Mouse (Mus musculus) liver, postnatal 0 days (tissue): Measurements from ENCODE around the gene Msrb3. TPM values are rescaled to one million over a fixed set of nuclear protein-coding genes. Genes with fewer than 3 reads are reported as not detected.
"Not testable (repeated sequence)": the region's sequence is repeated elsewhere in the genome, so short reads cannot be mapped to it uniquely, and the experiment has no call there.

Source experiments
- ATAC-seq: fragments of 200-750 bp; cut with Nextera tagmentation; 2 replicates; pipeline ENCODE4 v1.8.0; 2017; ENCODE audit warnings: mild to moderate bottlenecking, moderate library complexity
- DNase-seq: peaks from one replicate; pipeline ENCODE4 v3.0.0-alpha.2; 2016
- H3K27ac ChIP-seq: fragments of 300-500 bp; sonication (generic); 2 replicates; pipeline ENCODE4 v1.5.1; 2014; ENCODE audit warnings: antibody characterized with exemption, moderate library complexity, mild to moderate bottlenecking, low read depth
- H3K27me3 ChIP-seq: fragments of 300-500 bp; sonication (generic); 2 replicates; pipeline ENCODE4 v1.6.1; 2014; ENCODE audit warnings: low read length, control low read depth, mixed read lengths; ENCODE audit not compliant: insufficient read depth
- H3K36me3 ChIP-seq: fragments of 300-500 bp; sonication (generic); replicated peaks from 2 replicates; pipeline ENCODE4 v1.6.1; 2014; ENCODE audit warnings: mild to moderate bottlenecking, control low read depth, low read length, moderate library complexity, mixed read lengths; ENCODE audit not compliant: insufficient read depth
- H3K4me1 ChIP-seq: fragments of 300-500 bp; sonication (generic); 2 replicates; pipeline ENCODE4 v1.6.1; 2014; ENCODE audit warnings: antibody characterized with exemption, mild to moderate bottlenecking, control low read depth; ENCODE audit not compliant: insufficient read depth
- H3K4me2 ChIP-seq: fragments of 300-500 bp; sonication (generic); 2 replicates; pipeline ENCODE4 v1.6.1; 2014; ENCODE audit warnings: low read depth, mild to moderate bottlenecking, low read length, moderate library complexity, mixed read lengths
- H3K4me3 ChIP-seq: fragments of 300-500 bp; sonication (generic); 2 replicates; pipeline ENCODE4 v1.5.1; 2014; ENCODE audit warnings: low read depth, low read length
- H3K9ac ChIP-seq: fragments of 300-500 bp; sonication (generic); replicated peaks from 2 replicates; pipeline ENCODE4 v1.6.1; 2014; ENCODE audit warnings: mild to moderate bottlenecking, moderate library complexity
- H3K9me3 ChIP-seq: fragments of 300-500 bp; sonication (generic); 2 replicates; pipeline ENCODE4 v1.6.1; 2016; ENCODE audit warnings: mild to moderate bottlenecking, control low read depth, low read length, mixed read lengths
- CTCF ChIP-seq: sonication (generic); IDR thresholded peaks from 2 replicates; pipeline ENCODE4 v1.5.1; 2016; ENCODE audit warnings: antibody characterized with exemption, low read depth
- EP300 ChIP-seq: IDR thresholded peaks from 2 replicates; pipeline ENCODE4 v1.6.1; 2016; ENCODE audit warnings: antibody characterized with exemption, low read depth, mild to moderate bottlenecking
- WGBS: fragments of 180-500 bp; shearing (Covaris S2); extraction: QIAGEN DNeasy Blood & Tissue Kit; methylation state at CpG from one replicate; pipeline ENCODE4 v1.1.7; 2014; ENCODE audit not compliant: insufficient replicate concordance; 5-methylcytosine and 5-hydroxymethylcytosine counted together
- polyA plus RNA-seq: library from polyadenylated mRNA; unstranded; fragments of >200 nt; fragmentation: Nextera tagmentation; extraction: Ambion mirVana; gene quantifications from 2 replicates; pipeline ENCODE4 v1.2.1, GENCODE M21; 2015

Msrb3 gene
- polyA plus RNA-seq, 1 experiment from 2014 or later = 2.7 TPM

DNA sequence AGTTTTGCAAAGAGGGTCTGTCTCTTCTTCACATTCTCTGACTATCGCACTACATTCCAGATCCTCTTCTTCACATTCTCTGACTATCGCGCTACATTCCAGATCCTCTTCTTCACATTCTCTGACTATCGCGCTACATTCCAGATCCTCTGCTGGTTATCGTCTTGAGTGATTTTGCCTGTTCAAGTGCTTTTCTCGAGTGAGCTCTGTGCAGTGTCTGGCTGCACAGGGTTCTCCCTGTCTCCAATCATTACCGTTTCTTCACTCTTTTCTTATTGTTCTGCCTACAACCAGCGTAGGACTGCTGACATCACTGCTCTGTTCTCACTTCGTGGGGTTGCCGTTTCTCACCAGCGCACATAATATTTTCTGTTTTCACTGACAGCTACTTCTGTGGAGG is 138.2 kb downstream of the Msrb3 start:
- H3K9ac ChIP-seq = no peak overlapping the region
- H3K36me3 ChIP-seq = no peaks in the 10 kb centered on the region
- H3K4me3 ChIP-seq = no peak overlapping the region
- H3K27ac ChIP-seq = no peak overlapping the region
- DNase-seq (no peak), ATAC-seq (no peak)
- WGBS = 86% methylated on average over 12 of the region's 12 CpGs
- no peaks in the 10 kb centered on the region for H3K9me3 ChIP-seq
- H3K4me2 ChIP-seq = no peak overlapping the region
- no peaks in the 10 kb centered on the region for H3K27me3 ChIP-seq
- TF ChIP-seq CTCF (no peak), EP300 (no peak)
- H3K4me1 ChIP-seq = no peaks in the 10 kb centered on the region

DNA sequence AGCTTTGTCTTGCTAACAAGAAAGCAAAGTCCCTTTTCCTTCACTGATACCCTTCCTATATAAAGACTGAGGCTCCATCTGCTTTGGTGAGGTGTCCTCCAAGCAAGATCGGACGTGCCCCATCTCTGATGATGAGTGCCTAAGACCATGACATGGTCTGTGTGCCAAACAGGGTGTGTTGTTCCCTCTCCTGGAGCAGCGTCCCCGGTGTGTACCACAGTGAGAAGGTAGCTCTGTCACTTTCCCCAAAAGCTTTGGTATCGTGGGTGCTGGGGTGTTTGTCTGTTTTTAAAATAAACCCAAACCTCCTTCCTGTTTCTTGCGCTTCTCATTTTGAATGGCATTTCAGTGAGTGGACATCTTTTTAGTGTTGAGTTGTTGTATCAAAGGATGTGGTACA is 139.0 kb downstream of the Msrb3 start:
- no peaks in the 10 kb centered on the region for H3K4me1 ChIP-seq
- no peaks in the 10 kb centered on the region for H3K27me3 ChIP-seq
- whole genome bisulfite sequencing = 77% methylated on average over 6 of the region's 6 CpGs
- H3K27ac ChIP-seq = no peak overlapping the region
- no peak for ATAC-seq
- no peaks in the 10 kb centered on the region for H3K36me3 ChIP-seq
- no peak overlapping the region for H3K4me2 ChIP-seq
- no peak overlapping the region for H3K4me3 ChIP-seq
- no peaks in the 10 kb centered on the region for H3K9me3 ChIP-seq
- no peak overlapping the region for H3K9ac ChIP-seq
- TF ChIP-seq EP300 (no peak), CTCF (no peak)
- no peak for DNase-seq

GRCm38 (mm10) chr10:120752454-120752853 is 146.4 kb downstream of the Msrb3 start:
- Histone ChIP-seq H3K9ac (no peak overlapping the region), H3K9me3 (no peaks in the 10 kb centered on the region), H3K4me3 (no peak overlapping the region), H3K27me3 (no peaks in the 10 kb centered on the region), H3K27ac (no peak overlapping the region; the same call in 1 of the 2 replicates), H3K4me2 (no peak overlapping the region), H3K36me3 (no peaks in the 10 kb centered on the region), H3K4me1 (no peaks in the 10 kb centered on the region)
- DNase-seq = no peak
- 58% methylated on average over 5 of the region's 5 CpGs for WGBS
- no peak for ATAC-seq
- TF ChIP-seq EP300 = no peak
- TF ChIP-seq CTCF = no peak

DNA sequence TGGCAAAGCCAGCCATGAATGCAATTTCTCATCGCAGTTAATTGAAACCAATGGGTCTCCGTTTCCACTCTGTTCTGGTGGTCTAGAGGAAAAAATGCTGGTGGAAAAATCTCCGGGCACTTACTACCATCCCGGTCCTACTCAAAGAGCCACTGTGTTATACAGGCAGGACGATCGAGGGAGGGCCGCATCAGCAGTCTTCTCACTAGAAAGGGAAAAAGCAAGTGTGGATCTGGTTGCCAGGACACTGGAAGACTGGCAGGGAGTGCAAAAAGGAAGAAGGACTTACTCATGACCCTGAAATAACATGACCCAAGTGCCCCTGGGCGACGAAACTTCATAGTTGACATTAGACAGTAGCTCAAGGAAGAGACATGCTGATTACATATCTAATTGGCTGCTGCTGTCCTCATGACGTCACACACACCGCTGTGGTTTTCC is 147.1 kb downstream of the Msrb3 start:
- H3K4me2 ChIP-seq = no peak overlapping the region
- no peak overlapping the region for H3K9ac ChIP-seq
- no peak overlapping the region for H3K27ac ChIP-seq
- TF ChIP-seq EP300 = 0 out of 2 replicates have a peak, but pooled peaks have one; percentile 13
- no peak for TF ChIP-seq CTCF
- H3K36me3 ChIP-seq = no peaks in the 10 kb centered on the region
- H3K27me3 ChIP-seq = no peaks in the 10 kb centered on the region
- peak; percentile 45 for ATAC-seq
- no peaks in the 10 kb centered on the region for H3K9me3 ChIP-seq
- H3K4me1 ChIP-seq = no peaks in the 10 kb centered on the region
- peak; percentile 33 for DNase-seq
- H3K4me3 ChIP-seq = no peak overlapping the region
- 68% methylated on average over 11 of the region's 11 CpGs for WGBS

GRCm38 (mm10) chr10:120751295-120751722 is 147.6 kb downstream of the Msrb3 start:
- WGBS = 78% methylated on average over 11 of the region's 11 CpGs

GRCm38 (mm10) chr10:120749556-120749955 is 149.3 kb downstream of the Msrb3 start:
- not testable (repeated sequence) for H3K4me1 ChIP-seq, H3K36me3 ChIP-seq, ATAC-seq, H3K27me3 ChIP-seq, H3K27ac ChIP-seq, H3K4me2 ChIP-seq, H3K4me3 ChIP-seq, H3K9me3 ChIP-seq, DNase-seq, H3K9ac ChIP-seq
- 85% methylated on average over 5 of the region's 5 CpGs for WGBS

More at GRCm38 (mm10) chr10:120751295-120751722, 147.6 kb downstream of the Msrb3 start:
- TF ChIP-seq CTCF = no peak
- TF ChIP-seq EP300 = no peak
- Histone ChIP-seq H3K4me2 (no peak overlapping the region), H3K9me3 (no peaks in the 10 kb centered on the region), H3K9ac (no peak overlapping the region), H3K27ac (no peak overlapping the region), H3K36me3 (no peaks in the 10 kb centered on the region), H3K4me1 (no peaks in the 10 kb centered on the region), H3K4me3 (no peak overlapping the region), H3K27me3 (no peaks in the 10 kb centered on the region)
- no peak for ATAC-seq
- no peak for DNase-seq

GRCm38 (mm10) chr10:120748156-120748555 is 150.7 kb downstream of the Msrb3 start:
- Histone ChIP-seq H3K9me3 (no peaks in the 10 kb centered on the region), H3K27ac (no peak overlapping the region), H3K36me3 (no peaks in the 10 kb centered on the region), H3K4me1 (no peaks in the 10 kb centered on the region), H3K27me3 (0 out of 2 replicates have a peak, but pooled peaks cover 4% of the 10 kb centered on the region), H3K4me3 (no peak overlapping the region), H3K9ac (no peak overlapping the region), H3K4me2 (no peak overlapping the region)
- ATAC-seq = no peak
- WGBS = 76% methylated on average over 6 of the region's 6 CpGs
- no peak for DNase-seq
- no peak for TF ChIP-seq CTCF
- no peak for TF ChIP-seq EP300
